Mouse (Mus musculus) small intestine, adult 2 months (tissue): ENCODE measurements around the gene Snx29. TPM values are rescaled to one million over a fixed set of nuclear protein-coding genes. Genes with fewer than 3 reads are reported as not detected.

ENCODE experiments used
- H3K27ac ChIP-seq: fragments of 200-500 bp; 2 replicates; pipeline ENCODE4 v1.5.1; 2012; ENCODE audit warnings: low read depth, low read length, control low read depth, inconsistent platforms; ENCODE audit not compliant: insufficient read depth
- H3K27me3 ChIP-seq: fragments of 200-500 bp; 2 replicates; pipeline ENCODE4 v1.6.1; 2012; ENCODE audit warnings: mild to moderate bottlenecking, moderate library complexity, low read length, inconsistent platforms; ENCODE audit not compliant: control insufficient read depth, insufficient read depth
- H3K36me3 ChIP-seq: fragments of 200-500 bp; 2 replicates; pipeline ENCODE4 v1.6.1; 2012; ENCODE audit warnings: mild to moderate bottlenecking, low read length, control low read depth, inconsistent platforms; ENCODE audit not compliant: control insufficient read depth, insufficient read depth
- H3K4me1 ChIP-seq: fragments of 200-500 bp; 2 replicates; pipeline ENCODE4 v1.6.1; 2012; ENCODE audit warnings: low read length, inconsistent platforms, mixed read lengths; ENCODE audit not compliant: control insufficient read depth, insufficient read depth, insufficient read length
- H3K4me3 ChIP-seq: fragments of 200-500 bp; 2 replicates; pipeline ENCODE4 v1.5.1; 2012; ENCODE audit warnings: low read depth, mild to moderate bottlenecking, control low read depth, inconsistent platforms, low read length, moderate library complexity
- CTCF ChIP-seq: fragments of 200-500 bp; IDR thresholded peaks from 2 replicates; pipeline ENCODE4 v1.5.1; 2012; ENCODE audit warnings: low read depth, mild to moderate bottlenecking, control low read depth, inconsistent platforms, low read length, moderate library complexity, mixed read lengths; ENCODE audit not compliant: insufficient replicate concordance, insufficient read length; ENCODE audit errors: extremely low read depth
- POLR2A ChIP-seq: fragments of 200-500 bp; IDR thresholded peaks from 2 replicates; pipeline ENCODE4 v1.6.1; 2012; ENCODE audit warnings: low read depth, mild to moderate bottlenecking, control low read depth, inconsistent platforms, low read length, moderate library complexity
- WGBS: fragments of 180-500 bp; shearing (Covaris S2); methylation state at CpG from one replicate; pipeline ENCODE4 v1.1.7; 2018; 5-methylcytosine and 5-hydroxymethylcytosine counted together
- polyA plus RNA-seq: library from polyadenylated mRNA; depleted of rRNA; stranded (reverse); fragments of >200 nt; gene quantifications from 2 replicates; pipeline ENCODE4 v1.2.3, GENCODE M21; 2012

The Snx29 gene
- polyA plus RNA-seq, 1 experiment = 6.0 TPM

DNA sequence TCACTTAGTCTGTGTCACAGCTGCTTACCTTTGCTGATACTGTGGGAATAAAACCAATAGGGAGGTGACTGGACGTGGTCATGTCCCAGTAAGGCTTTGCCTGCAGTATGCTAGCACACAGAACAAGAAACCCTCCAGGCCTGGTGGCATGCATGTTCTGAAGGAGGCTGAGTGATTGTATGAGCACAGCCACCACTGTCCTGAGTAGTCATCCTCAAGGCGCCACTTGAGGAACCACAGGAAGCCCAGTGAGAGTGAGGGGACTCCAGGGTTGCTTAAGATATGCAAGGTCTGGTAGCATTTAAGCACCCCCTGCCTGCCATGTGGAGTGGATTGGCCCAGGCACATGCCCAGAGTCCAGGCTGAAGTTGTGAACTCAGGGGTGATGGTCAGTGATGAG, 430.8 kb downstream of the Snx29 start:
- Histone ChIP-seq H3K27ac (0 out of 2 replicates have a peak overlapping the region, but pooled peaks have one; percentile 30), H3K4me1 (peaks cover 6% of the 10 kb centered on the region; the same call in 1 of the 2 replicates), H3K4me3 (no peak overlapping the region), H3K27me3 (no peaks in the 10 kb centered on the region), H3K36me3 (peaks cover 4% of the 10 kb centered on the region; the same call in 1 of the 2 replicates)
- WGBS = 77% methylated on average over 2 of the region's 2 CpGs
- TF ChIP-seq POLR2A (no peak), CTCF (no peak)

DNA sequence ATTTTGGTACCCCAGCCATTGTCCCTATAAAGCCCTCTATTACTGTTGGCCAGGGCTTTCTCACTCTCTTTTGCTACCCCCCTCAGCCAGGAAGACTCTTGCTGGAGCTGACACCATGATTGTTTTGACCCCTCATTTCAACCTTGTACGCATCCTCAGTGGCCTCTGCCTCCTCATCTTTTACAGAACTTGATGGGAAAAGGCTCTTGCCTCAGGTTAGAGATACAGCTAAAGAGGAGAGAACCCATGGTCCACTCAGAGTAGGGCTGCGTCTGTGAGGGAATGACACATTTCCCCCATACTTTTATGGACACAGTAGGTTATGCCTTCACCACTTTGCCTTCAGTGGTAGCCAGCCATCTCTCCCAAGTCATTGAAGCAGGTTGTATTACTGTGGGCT, 431.4 kb downstream of the Snx29 start:
- Histone ChIP-seq H3K27me3 (no peaks in the 10 kb centered on the region), H3K4me3 (no peak overlapping the region), H3K27ac (no peak overlapping the region), H3K4me1 (peaks cover 6% of the 10 kb centered on the region; the same call in 1 of the 2 replicates), H3K36me3 (peaks cover 6% of the 10 kb centered on the region; the same call in 1 of the 2 replicates)
- no peak for TF ChIP-seq CTCF
- TF ChIP-seq POLR2A = no peak
- 92% methylated on average over 2 of the region's 2 CpGs for WGBS

- TF ChIP-seq CTCF (no peak), POLR2A (no peak)
- 84% methylated on average over 9 of the region's 9 CpGs for WGBS
These were observed 432.8 kb downstream of the Snx29 start for GRCm38 (mm10) chr16:11755281-11756066.

GRCm38 (mm10) chr16:11756598-11757245, 434.0 kb downstream of the Snx29 start:
- Histone ChIP-seq H3K4me3 (no peak overlapping the region), H3K4me1 (peaks cover 6% of the 10 kb centered on the region; the same call in 1 of the 2 replicates), H3K36me3 (peaks cover 6% of the 10 kb centered on the region; the same call in 1 of the 2 replicates), H3K27ac (no peak overlapping the region), H3K27me3 (no peaks in the 10 kb centered on the region)
- WGBS = 57% methylated on average over 1 of the region's 1 CpGs
- no peak for TF ChIP-seq CTCF
- TF ChIP-seq POLR2A = no peak

More at GRCm38 (mm10) chr16:11755281-11756066, 432.8 kb downstream of the Snx29 start:
- Histone ChIP-seq H3K36me3 (peaks cover 6% of the 10 kb centered on the region; the same call in 1 of the 2 replicates), H3K4me1 (peaks cover 6% of the 10 kb centered on the region; the same call in 1 of the 2 replicates), H3K4me3 (no peak overlapping the region), H3K27me3 (no peaks in the 10 kb centered on the region), H3K27ac (no peak overlapping the region)

- H3K27me3 ChIP-seq = no peaks in the 10 kb centered on the region
- TF ChIP-seq POLR2A = no peak
- no peak for TF ChIP-seq CTCF
- H3K4me1 ChIP-seq = peaks cover 3% of the 10 kb centered on the region; the same call in 1 of the 2 replicates
- WGBS = 95% methylated on average over 8 of the region's 8 CpGs
- peaks cover 6% of the 10 kb centered on the region; the same call in 1 of the 2 replicates for H3K36me3 ChIP-seq
- H3K27ac ChIP-seq = no peak overlapping the region
- no peak overlapping the region for H3K4me3 ChIP-seq
These were observed 434.8 kb downstream of the Snx29 start for GRCm38 (mm10) chr16:11757471-11757870.

DNA sequence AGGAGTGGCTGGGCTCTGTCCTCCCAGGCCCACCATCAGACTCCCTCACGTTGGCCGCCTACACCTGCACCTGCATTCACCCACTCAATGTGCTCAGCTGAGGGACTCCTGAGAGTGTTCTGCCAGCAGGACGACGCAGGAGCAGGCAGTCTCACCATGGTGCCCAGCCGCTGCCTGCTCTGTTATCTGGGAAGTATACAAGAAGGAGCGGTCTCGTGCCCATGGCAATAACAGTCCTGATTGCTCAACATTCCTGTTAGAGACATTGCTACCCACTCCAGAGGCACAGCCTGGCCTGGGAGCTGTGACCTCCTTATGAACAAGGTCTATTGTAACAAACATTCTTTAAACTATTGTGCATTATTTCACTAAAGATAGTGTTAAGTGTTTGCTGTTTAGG, 435.2 kb downstream of the Snx29 start:
- H3K4me3 ChIP-seq = no peak overlapping the region
- H3K27me3 ChIP-seq = no peaks in the 10 kb centered on the region
- peaks cover 6% of the 10 kb centered on the region; the same call in 1 of the 2 replicates for H3K36me3 ChIP-seq
- TF ChIP-seq CTCF = no peak
- TF ChIP-seq POLR2A = no peak
- no peak overlapping the region for H3K27ac ChIP-seq
- whole genome bisulfite sequencing = 55% methylated on average over 7 of the region's 7 CpGs
- H3K4me1 ChIP-seq = no peaks in the 10 kb centered on the region

DNA sequence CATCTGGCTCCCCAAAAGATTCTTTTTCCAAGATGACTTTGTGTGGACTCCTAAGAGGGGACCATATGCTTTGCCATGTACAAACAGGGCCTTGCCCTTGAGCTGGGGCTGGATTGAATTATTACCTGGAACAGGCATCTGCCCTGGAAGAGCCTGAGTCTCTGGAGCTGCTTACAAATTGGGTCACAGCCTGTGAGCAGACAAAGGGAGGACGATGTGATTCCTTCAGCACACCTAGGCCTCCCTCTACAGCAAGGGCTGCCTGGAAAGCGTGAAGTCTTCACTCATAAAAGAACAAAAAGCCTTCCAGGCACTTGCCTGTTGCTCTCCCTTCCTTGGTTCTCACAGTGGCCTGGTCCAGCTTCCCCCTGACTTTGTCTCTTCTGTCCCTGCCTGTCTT, 449.6 kb downstream of the Snx29 start:
- WGBS = 75% methylated on average over 2 of the region's 2 CpGs
- Histone ChIP-seq H3K4me3 (no peak overlapping the region), H3K4me1 (no peaks in the 10 kb centered on the region), H3K36me3 (no peaks in the 10 kb centered on the region), H3K27me3 (no peaks in the 10 kb centered on the region), H3K27ac (no peak overlapping the region)
- TF ChIP-seq CTCF (no peak), POLR2A (no peak)
